Mouse (Mus musculus): ENCODE data around the gene Arhgap1. TPM values are rescaled to one million over a fixed set of nuclear protein-coding genes. Genes with fewer than 3 reads are reported as not detected.

Arhgap1 gene
- total and polyA plus RNA-seq, 2 experiments from 2014 or later = 76.5 to 85.7 TPM

GRCm38 (mm10) chr2:91667747-91668146 lies 18.1 kb downstream of the Arhgap1 start:
- Histone ChIP-seq H3K9me3 (replicated peaks; ENCODE audit: control insufficient read depth, low read length) (no peaks in the 10 kb centered on the region), H3K4me2 (ENCODE audit: low read depth, low read length) (no peak overlapping the region), H3K27me3 (ENCODE audit: control insufficient read depth, insufficient read depth, low read length) (no peaks in the 10 kb centered on the region), H3K27ac (ENCODE audit: low read depth) (no peak overlapping the region), H3K36me3 (replicated peaks; ENCODE audit: control insufficient read depth, insufficient read depth, low read length) (peaks cover 72% of the 10 kb centered on the region), H3K9ac (replicated peaks; ENCODE audit: low read depth, low read length) (no peak overlapping the region), H3K4me3 (ENCODE audit: low read depth, low read length) (no peak overlapping the region), H3K4me1 (ENCODE audit: control insufficient read depth, insufficient read depth) (no peaks in the 10 kb centered on the region)
- no peak for DNase-seq (ENCODE audit: low spot score)
- 50% methylated on average over 2 of the region's 2 CpGs for WGBS
- no peak for TF ChIP-seq CTCF (IDR thresholded peaks at IDR 0.05; ENCODE audit: low read depth)
- no peak for ATAC-seq (ENCODE audit: insufficient read depth, low read depth)

- 86% methylated on average over 8 of the region's 8 CpGs for WGBS
- TF ChIP-seq EP300 (IDR thresholded peaks at IDR 0.05; ENCODE audit: low read depth) (no peak), CTCF (IDR thresholded peaks at IDR 0.05; ENCODE audit: low read depth) (no peak)
- Histone ChIP-seq H3K4me2 (ENCODE audit: low read depth, low read length) (no peak overlapping the region), H3K4me3 (ENCODE audit: low read depth, low read length) (no peak overlapping the region), H3K9ac (replicated peaks; ENCODE audit: low read depth, low read length) (no peak overlapping the region), H3K9me3 (replicated peaks; ENCODE audit: control insufficient read depth, low read length) (no peaks in the 10 kb centered on the region), H3K27ac (ENCODE audit: low read depth) (no peak overlapping the region), H3K4me1 (ENCODE audit: control insufficient read depth, insufficient read depth) (no peaks in the 10 kb centered on the region), H3K36me3 (replicated peaks; ENCODE audit: control insufficient read depth, insufficient read depth, low read length) (peaks cover 70% of the 10 kb centered on the region), H3K27me3 (ENCODE audit: control insufficient read depth, insufficient read depth, low read length) (no peaks in the 10 kb centered on the region)
- no peak for ATAC-seq (ENCODE audit: insufficient read depth, low read depth)
- no peak for DNase-seq (ENCODE audit: low spot score)
Measured at GRCm38 (mm10) chr2:91669326-91669725, 19.7 kb downstream of the Arhgap1 start.

GRCm38 (mm10) chr2:91670038-91670437 lies 20.4 kb downstream of the Arhgap1 start:
- 83% methylated on average over 6 of the region's 6 CpGs for WGBS
- Histone ChIP-seq H3K4me3 (ENCODE audit: low read depth, low read length) (no peak overlapping the region), H3K27ac (ENCODE audit: low read depth) (no peak overlapping the region), H3K36me3 (replicated peaks; ENCODE audit: control insufficient read depth, insufficient read depth, low read length) (peaks cover 68% of the 10 kb centered on the region), H3K9me3 (replicated peaks; ENCODE audit: control insufficient read depth, low read length) (no peaks in the 10 kb centered on the region), H3K4me1 (ENCODE audit: control insufficient read depth, insufficient read depth) (no peaks in the 10 kb centered on the region), H3K9ac (replicated peaks; ENCODE audit: low read depth, low read length) (no peak overlapping the region), H3K4me2 (ENCODE audit: low read depth, low read length) (no peak overlapping the region), H3K27me3 (ENCODE audit: control insufficient read depth, insufficient read depth, low read length) (no peaks in the 10 kb centered on the region)
- TF ChIP-seq EP300 (IDR thresholded peaks at IDR 0.05; ENCODE audit: low read depth) = no peak
- no peak for TF ChIP-seq CTCF (IDR thresholded peaks at IDR 0.05; ENCODE audit: low read depth)
- ATAC-seq (ENCODE audit: insufficient read depth, low read depth) (no peak), DNase-seq (ENCODE audit: low spot score) (no peak)

- H3K9ac ChIP-seq (replicated peaks; ENCODE audit: low read depth, low read length) = no peak overlapping the region
- 79% methylated on average over 2 of the region's 2 CpGs for WGBS
- no peaks in the 10 kb centered on the region for H3K27me3 ChIP-seq (ENCODE audit: control insufficient read depth, insufficient read depth, low read length)
- no peaks in the 10 kb centered on the region for H3K9me3 ChIP-seq (replicated peaks; ENCODE audit: control insufficient read depth, low read length)
- DNase-seq (ENCODE audit: low spot score) (no peak), ATAC-seq (ENCODE audit: insufficient read depth, low read depth) (no peak)
- H3K4me1 ChIP-seq (ENCODE audit: control insufficient read depth, insufficient read depth) = no peaks in the 10 kb centered on the region
- H3K27ac ChIP-seq (ENCODE audit: low read depth) = no peak overlapping the region
- no peak overlapping the region for H3K4me2 ChIP-seq (ENCODE audit: low read depth, low read length)
- H3K4me3 ChIP-seq (ENCODE audit: low read depth, low read length) = no peak overlapping the region
- H3K36me3 ChIP-seq (replicated peaks; ENCODE audit: control insufficient read depth, insufficient read depth, low read length) = peaks cover 88% of the 10 kb centered on the region
- no peak for TF ChIP-seq EP300 (IDR thresholded peaks at IDR 0.05; ENCODE audit: low read depth)
- TF ChIP-seq CTCF (IDR thresholded peaks at IDR 0.05; ENCODE audit: low read depth) = no peak
Measured at GRCm38 (mm10) chr2:91673587-91673986, 23.9 kb downstream of the Arhgap1 start.

- no peaks in the 10 kb centered on the region for H3K4me1 ChIP-seq (ENCODE audit: control insufficient read depth, insufficient read depth)
- TF ChIP-seq CTCF (IDR thresholded peaks at IDR 0.05; ENCODE audit: low read depth) (no peak), EP300 (IDR thresholded peaks at IDR 0.05; ENCODE audit: low read depth) (no peak)
- H3K4me3 ChIP-seq (ENCODE audit: low read depth, low read length) = no peak overlapping the region
- H3K36me3 ChIP-seq (replicated peaks; ENCODE audit: control insufficient read depth, insufficient read depth, low read length) = peaks cover 88% of the 10 kb centered on the region
- no peak for ATAC-seq (ENCODE audit: insufficient read depth, low read depth)
- H3K4me2 ChIP-seq (ENCODE audit: low read depth, low read length) = no peak overlapping the region
- no peak overlapping the region for H3K9ac ChIP-seq (replicated peaks; ENCODE audit: low read depth, low read length)
- WGBS = 84% methylated on average over 5 of the region's 5 CpGs
- H3K27ac ChIP-seq (ENCODE audit: low read depth) = no peak overlapping the region
- H3K27me3 ChIP-seq (ENCODE audit: control insufficient read depth, insufficient read depth, low read length) = no peaks in the 10 kb centered on the region
- DNase-seq (ENCODE audit: low spot score) = no peak
- H3K9me3 ChIP-seq (replicated peaks; ENCODE audit: control insufficient read depth, low read length) = no peaks in the 10 kb centered on the region
Measured at GRCm38 (mm10) chr2:91674895-91675294, 25.2 kb downstream of the Arhgap1 start.

- Histone ChIP-seq H3K27me3 (ENCODE audit: control insufficient read depth, insufficient read depth, low read length) (no peaks in the 10 kb centered on the region), H3K36me3 (replicated peaks; ENCODE audit: control insufficient read depth, insufficient read depth, low read length) (peaks cover 87% of the 10 kb centered on the region), H3K4me3 (ENCODE audit: low read depth, low read length) (no peak overlapping the region), H3K4me1 (ENCODE audit: control insufficient read depth, insufficient read depth) (no peaks in the 10 kb centered on the region), H3K4me2 (ENCODE audit: low read depth, low read length) (no peak overlapping the region), H3K9ac (replicated peaks; ENCODE audit: low read depth, low read length) (no peak overlapping the region), H3K27ac (ENCODE audit: low read depth) (no peak overlapping the region), H3K9me3 (replicated peaks; ENCODE audit: control insufficient read depth, low read length) (no peaks in the 10 kb centered on the region)
- no peak for TF ChIP-seq CTCF (IDR thresholded peaks at IDR 0.05; ENCODE audit: low read depth)
- TF ChIP-seq EP300 (IDR thresholded peaks at IDR 0.05; ENCODE audit: low read depth) = no peak
- no peak for DNase-seq (ENCODE audit: low spot score)
- 86% methylated on average over 2 of the region's 2 CpGs for WGBS
- ATAC-seq (ENCODE audit: insufficient read depth, low read depth) = no peak
Measured at GRCm38 (mm10) chr2:91676420-91676819, 26.8 kb downstream of the Arhgap1 start.

All from heart, postnatal 0 days (tissue).